Mouse (Mus musculus) kidney, postnatal 0 days (tissue): ENCODE data around the gene Lmtk3. TPM values are rescaled to one million over a fixed set of nuclear protein-coding genes. Genes with fewer than 3 reads are reported as not detected.

Experiments
- ATAC-seq: fragments of 200-750 bp; cut with Nextera tagmentation; replicated peaks from 2 replicates; pipeline ENCODE4 v1.8.0; 2017; ENCODE audit warnings: low read depth, moderate number of reproducible peaks, moderate TSS enrichment, moderate library complexity; ENCODE audit not compliant: low FRiP score
- DNase-seq: peaks from one replicate; pipeline ENCODE4 v3.0.0-alpha.2; 2016; ENCODE audit warnings: low spot score
- H3K27ac ChIP-seq: fragments of 300-500 bp; sonication (generic); 2 replicates; pipeline ENCODE4 v1.5.1; 2014; ENCODE audit warnings: mild to moderate bottlenecking
- H3K27me3 ChIP-seq: fragments of 300-500 bp; sonication (generic); 2 replicates; pipeline ENCODE4 v1.6.1; 2014; ENCODE audit warnings: low read length, mixed read lengths; ENCODE audit not compliant: insufficient read depth
- H3K36me3 ChIP-seq: fragments of 300-500 bp; sonication (generic); 2 replicates; pipeline ENCODE4 v1.6.1; 2014; ENCODE audit warnings: low read length, mixed read lengths; ENCODE audit not compliant: insufficient read depth
- H3K4me1 ChIP-seq: fragments of 300-500 bp; sonication (generic); replicated peaks from 2 replicates; pipeline ENCODE4 v1.6.1; 2014; ENCODE audit warnings: antibody characterized with exemption, low read length, mixed read lengths; ENCODE audit not compliant: insufficient read depth
- H3K4me2 ChIP-seq: fragments of 300-500 bp; sonication (generic); 2 replicates; pipeline ENCODE4 v1.6.1; 2014; ENCODE audit warnings: mild to moderate bottlenecking, low read length, moderate library complexity, mixed read lengths
- H3K4me3 ChIP-seq: fragments of 300-500 bp; sonication (generic); replicated peaks from 2 replicates; pipeline ENCODE4 v1.5.1; 2014; ENCODE audit warnings: low read depth, low read length
- H3K9ac ChIP-seq: fragments of 300-500 bp; sonication (generic); 2 replicates; pipeline ENCODE4 v1.6.1; 2014; ENCODE audit warnings: low read depth, low read length
- H3K9me3 ChIP-seq: fragments of 300-500 bp; sonication (generic); replicated peaks from 2 replicates; pipeline ENCODE4 v1.6.1; 2016; ENCODE audit warnings: low read length, inconsistent platforms, mixed read lengths
- CTCF ChIP-seq: IDR thresholded peaks from 2 replicates; pipeline ENCODE4 v1.5.1; 2016; ENCODE audit warnings: antibody characterized with exemption, low read depth, mild to moderate bottlenecking, moderate library complexity
- WGBS: fragments of 180-500 bp; shearing (Covaris S2); extraction: QIAGEN DNeasy Blood & Tissue Kit; methylation state at CpG from one replicate; pipeline ENCODE4 v1.1.7; 2014; 5-methylcytosine and 5-hydroxymethylcytosine counted together
- polyA plus RNA-seq: library from polyadenylated mRNA; unstranded; fragments of >200 nt; fragmentation: Nextera tagmentation; extraction: Ambion mirVana; gene quantifications from 2 replicates; pipeline ENCODE4 v1.2.1, GENCODE M21; 2015

Lmtk3 gene
- polyA plus RNA-seq, 1 experiment from 2014 or later: 0.91 TPM

DNA sequence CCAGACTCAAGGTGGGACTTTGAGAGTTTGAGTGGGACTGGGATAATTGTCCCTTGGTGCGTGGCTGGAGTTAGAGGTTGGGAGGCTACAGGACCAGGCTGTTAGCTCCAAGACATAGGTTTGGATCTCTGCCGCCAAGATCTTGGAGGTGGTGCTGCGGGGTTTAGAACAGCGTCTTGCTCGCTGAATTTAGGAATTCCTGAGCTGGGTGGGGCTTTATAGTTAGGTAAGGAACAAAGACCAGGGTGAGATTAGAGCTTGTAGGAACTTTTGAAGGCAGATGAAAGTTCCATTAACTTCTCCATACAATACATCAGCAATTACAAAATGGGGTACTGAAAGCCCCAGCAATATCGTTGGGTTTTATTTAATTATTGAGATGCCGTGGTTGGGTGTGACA, 16.5 kb downstream of the Lmtk3 start:
- no peak overlapping the region for H3K27ac ChIP-seq
- H3K4me2 ChIP-seq: peak overlapping the region; percentile 60
- no peak for DNase-seq
- WGBS: 34% methylated on average over 7 of the region's 7 CpGs
- no peaks in the 10 kb centered on the region for H3K36me3 ChIP-seq
- no peak for ATAC-seq
- H3K4me3 ChIP-seq: peak overlapping the region; percentile 23
- H3K9ac ChIP-seq: no peak overlapping the region
- peaks cover 22% of the 10 kb centered on the region; the same call in 1 of the 2 replicates for H3K4me1 ChIP-seq
- H3K9me3 ChIP-seq: no peaks in the 10 kb centered on the region
- no peaks in the 10 kb centered on the region for H3K27me3 ChIP-seq
- no peak for TF ChIP-seq CTCF

DNA sequence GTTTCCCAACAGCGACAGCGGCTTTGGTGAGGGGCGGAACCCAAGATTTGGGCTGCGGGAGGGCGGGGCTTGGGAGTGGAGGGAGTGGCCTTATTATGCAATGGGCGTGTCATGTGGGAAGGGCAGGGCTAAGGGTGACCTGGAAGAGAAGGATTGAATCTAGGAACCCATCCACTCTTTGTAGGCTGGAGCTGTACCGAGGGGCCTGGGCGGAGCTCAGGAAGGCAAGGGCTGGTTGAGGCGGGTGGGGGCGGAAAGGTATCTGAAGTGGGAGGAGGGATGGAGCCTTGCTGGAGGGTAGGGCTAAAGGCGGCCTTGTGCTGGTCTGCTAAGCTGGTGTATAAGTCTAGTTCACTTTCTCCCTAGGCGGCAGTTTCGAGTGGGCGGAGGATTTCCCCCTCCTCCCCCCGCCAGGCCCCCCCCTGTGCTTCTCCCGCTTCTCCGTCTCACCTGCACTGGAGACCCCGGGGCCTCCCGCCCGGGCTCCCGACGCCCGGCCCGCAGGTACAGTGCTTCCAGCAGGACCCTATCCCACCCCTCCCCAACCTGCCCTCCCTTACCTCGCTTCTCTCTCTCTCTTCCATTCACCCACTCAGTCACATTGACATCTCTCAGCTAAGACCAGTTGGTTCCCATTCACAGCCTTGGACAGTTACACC, 17.1 kb downstream of the Lmtk3 start:
- Histone ChIP-seq H3K9me3 (no peaks in the 10 kb centered on the region), H3K4me3 (peak overlapping the region; percentile 23), H3K4me1 (peaks cover 22% of the 10 kb centered on the region; the same call in 1 of the 2 replicates), H3K27ac (no peak overlapping the region), H3K9ac (no peak overlapping the region), H3K27me3 (no peaks in the 10 kb centered on the region), H3K36me3 (no peaks in the 10 kb centered on the region), H3K4me2 (peak overlapping the region; percentile 60)
- WGBS: 25% methylated on average over 19 of the region's 25 CpGs
- peak; percentile 80 for DNase-seq
- TF ChIP-seq CTCF: no peak
- ATAC-seq: peak; percentile 65

DNA sequence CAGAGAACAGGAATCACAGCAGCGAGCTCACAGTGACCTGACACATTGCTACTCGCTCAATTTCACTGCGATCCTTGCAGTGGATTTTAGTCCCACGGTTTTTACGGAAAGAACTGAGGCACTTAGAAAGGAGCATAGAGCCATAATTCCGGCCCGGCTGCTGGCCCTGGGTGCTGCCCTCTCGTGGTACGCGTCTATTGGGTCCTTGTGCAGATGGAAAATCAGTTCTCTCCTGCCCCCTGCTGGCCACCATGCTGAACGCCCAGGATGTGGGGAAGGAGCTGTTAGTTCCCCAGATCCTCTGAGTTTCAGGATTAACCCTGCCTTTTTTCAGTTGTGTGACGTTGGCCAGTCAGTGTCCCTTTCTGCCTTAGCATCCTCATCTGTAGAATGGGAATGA, 17.8 kb downstream of the Lmtk3 start:
- H3K27ac ChIP-seq: no peak overlapping the region

DNA sequence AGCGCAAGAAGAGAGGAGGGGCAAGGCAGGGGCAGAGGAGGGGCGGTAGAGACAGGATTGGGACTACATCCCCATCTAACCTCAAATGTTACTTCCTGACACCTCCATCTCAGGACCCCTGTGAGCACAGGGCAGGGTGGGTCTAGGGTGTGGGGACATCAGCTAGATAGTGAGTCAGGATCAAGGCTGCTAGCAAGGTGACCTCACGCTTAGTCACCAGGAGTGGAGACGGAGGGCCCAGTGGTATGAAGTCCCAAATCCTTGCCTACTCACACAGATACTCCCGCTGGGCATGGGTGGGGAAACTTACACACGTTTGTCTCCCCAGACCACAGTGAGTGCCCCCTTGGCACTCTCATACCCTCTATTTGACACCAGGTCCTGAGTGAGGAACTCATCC, 19.0 kb downstream of the Lmtk3 start:
- ATAC-seq: no peak
- Histone ChIP-seq H3K4me2 (no peak overlapping the region), H3K4me3 (no peak overlapping the region), H3K4me1 (peaks cover 19% of the 10 kb centered on the region; the same call in 1 of the 2 replicates), H3K36me3 (peaks cover 5% of the 10 kb centered on the region), H3K9me3 (no peaks in the 10 kb centered on the region), H3K27ac (no peak overlapping the region), H3K9ac (no peak overlapping the region), H3K27me3 (no peaks in the 10 kb centered on the region)
- 91% methylated on average over 6 of the region's 6 CpGs for WGBS
- DNase-seq: no peak
- no peak for TF ChIP-seq CTCF

More for the DNA sequence above, 17.8 kb downstream of the Lmtk3 start:
- H3K4me3 ChIP-seq: 0 out of 2 replicates have a peak overlapping the region, but pooled peaks have one; percentile 23
- peak; percentile 54; the same call in 1 of the 2 replicates for ATAC-seq
- H3K36me3 ChIP-seq: no peaks in the 10 kb centered on the region
- peaks cover 22% of the 10 kb centered on the region; the same call in 1 of the 2 replicates for H3K4me1 ChIP-seq
- no peak overlapping the region for H3K9ac ChIP-seq
- no peaks in the 10 kb centered on the region for H3K27me3 ChIP-seq
- DNase-seq: peak; percentile 97
- H3K9me3 ChIP-seq: no peaks in the 10 kb centered on the region
- peak; percentile 100 for TF ChIP-seq CTCF
- peak overlapping the region; percentile 60 for H3K4me2 ChIP-seq
- WGBS: 2% methylated on average over 12 of the region's 12 CpGs

GRCm38 (mm10) chr7:45805941-45806340, 22.4 kb downstream of the Lmtk3 start:
- Histone ChIP-seq H3K27me3 (no peaks in the 10 kb centered on the region), H3K4me3 (no peak overlapping the region), H3K4me2 (no peak overlapping the region), H3K9me3 (no peaks in the 10 kb centered on the region), H3K4me1 (peaks cover 3% of the 10 kb centered on the region; the same call in 1 of the 2 replicates), H3K36me3 (peaks cover 38% of the 10 kb centered on the region), H3K27ac (no peak overlapping the region), H3K9ac (no peak overlapping the region)
- ATAC-seq (no peak), DNase-seq (no peak)
- TF ChIP-seq CTCF: no peak
- 53% methylated on average over 5 of the region's 5 CpGs for WGBS

DNA sequence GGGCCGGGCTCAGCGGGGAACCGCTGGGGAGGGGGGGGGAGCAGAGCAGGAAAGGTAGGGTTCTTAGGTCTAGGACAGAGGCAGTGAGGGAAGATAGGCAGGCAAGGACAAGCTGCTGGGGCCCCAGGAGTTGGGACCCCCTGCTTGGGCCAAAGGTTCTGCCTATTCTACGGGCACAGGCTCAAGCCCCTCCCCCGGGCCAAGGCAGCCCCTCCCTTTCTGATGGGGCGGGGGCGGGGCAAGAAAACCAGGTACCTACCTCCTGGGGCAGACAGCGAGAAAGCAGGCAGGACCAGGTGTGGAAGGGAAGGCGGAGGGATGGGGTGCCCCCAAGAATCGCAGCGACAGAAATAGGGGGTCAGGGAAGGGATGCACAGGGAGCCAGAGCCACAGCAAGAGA, 24.9 kb downstream of the Lmtk3 start:
- no peak for TF ChIP-seq CTCF
- H3K4me3 ChIP-seq: no peak overlapping the region
- H3K4me1 ChIP-seq: peaks cover 9% of the 10 kb centered on the region
- no peak for DNase-seq
- no peak overlapping the region for H3K4me2 ChIP-seq
- WGBS: 46% methylated on average over 11 of the region's 11 CpGs
- no peaks in the 10 kb centered on the region for H3K27me3 ChIP-seq
- H3K36me3 ChIP-seq: peaks cover 51% of the 10 kb centered on the region
- no peak overlapping the region for H3K9ac ChIP-seq
- ATAC-seq: no peak
- H3K27ac ChIP-seq: no peak overlapping the region
- no peaks in the 10 kb centered on the region for H3K9me3 ChIP-seq
